In genomic region chr7:97310341-97310635, GRCm38 (mm10) we compare ENCODE assay signal across 17 mouse cellular contexts. TPM values are rescaled to one million over a fixed set of nuclear protein-coding genes. Genes with fewer than 3 reads are reported as not detected.
DNase-seq lines count a peak whose midpoint lies in the region; ATAC-seq lines count a peak whose summit lies in the region.
"Had no signal": no experiment of that assay in that cellular context is flagged by ENCODE, and none has a peak within 500 bp of the region (broad histone marks: within the 10 kb centered on the region; RNA-seq: fewer than 3 reads in every experiment).

No protein-coding gene starts in this region.

- H3K27ac ChIP-seq in forebrain, embryonic 11.5 days (ENCODE audit: low read depth, low read length): no peak overlapping the region
- H3K27ac ChIP-seq in forebrain, embryonic 13.5 days: no peak overlapping the region
- no peak overlapping the region for H3K27ac ChIP-seq in liver, embryonic 11.5 days (ENCODE audit: low read depth, low read length)
- H3K27ac ChIP-seq in liver, embryonic 12.5 days: no peak overlapping the region
- H3K27ac ChIP-seq: embryonic facial prominence, embryonic 13.5 days; gastrocnemius, adult 2 months; heart, adult 2 months; hindbrain, embryonic 12.5 days had no signal

- no peaks in the 10 kb centered on the region for H3K4me1 ChIP-seq in forebrain, embryonic 11.5 days (replicated peaks; ENCODE audit: control insufficient read depth, insufficient read depth, low read length)
- H3K4me1 ChIP-seq in forebrain, embryonic 13.5 days: no peaks in the 10 kb centered on the region
- no peaks in the 10 kb centered on the region for H3K4me1 ChIP-seq in liver, embryonic 11.5 days (replicated peaks; ENCODE audit: control insufficient read depth, insufficient read depth, low read length)
- H3K4me1 ChIP-seq in liver, embryonic 12.5 days: peaks cover 5% of the 10 kb centered on the region; the same call in 1 of the 2 replicates
- H3K4me1 ChIP-seq: embryonic facial prominence, embryonic 13.5 days; hindbrain, embryonic 12.5 days had no signal

- DNase-seq in forebrain, embryonic 11.5 days (ENCODE audit: low spot score): peak; percentile 33
- DNase-seq in liver, embryonic 11.5 days (ENCODE audit: low spot score): peak; percentile 28
- peak; percentile 2 for DNase-seq in ovary, postnatal 36 days (ENCODE audit: low spot score)
- DNase-seq in ovary, postnatal 14 days (ENCODE audit: low spot score): no peak
- DNase-seq: adrenal gland, postnatal 10 days; cerebellum, adult 11 months; cerebellum, adult 8-10 months; cerebellum, postnatal 36 days; gastrocnemius, adult 2 months; heart, postnatal 10 days had no signal

- no peaks in the 10 kb centered on the region for H3K27me3 ChIP-seq in forebrain, embryonic 11.5 days (ENCODE audit: control insufficient read depth, insufficient read depth, low read length)
- H3K27me3 ChIP-seq in forebrain, embryonic 13.5 days: no peaks in the 10 kb centered on the region
- H3K27me3 ChIP-seq in liver, embryonic 11.5 days (replicated peaks; ENCODE audit: control insufficient read depth, insufficient read depth, low read length): no peaks in the 10 kb centered on the region
- no peaks in the 10 kb centered on the region for H3K27me3 ChIP-seq in liver, embryonic 12.5 days (replicated peaks)
- H3K27me3 ChIP-seq: embryonic facial prominence, embryonic 13.5 days; hindbrain, embryonic 12.5 days had no signal

- no peak for ATAC-seq in forebrain, embryonic 11.5 days (replicated peaks; ENCODE audit: low FRiP score)
- ATAC-seq in forebrain, embryonic 13.5 days: no peak
- ATAC-seq in liver, embryonic 11.5 days (replicated peaks; ENCODE audit: low FRiP score): no peak
- no peak for ATAC-seq in liver, embryonic 12.5 days
- ATAC-seq: forebrain, embryonic 14.5 days; hindbrain, embryonic 16.5 days had no signal

- H3K9ac ChIP-seq in forebrain, embryonic 11.5 days (ENCODE audit: low read length): no peak overlapping the region
- H3K9ac ChIP-seq in forebrain, embryonic 13.5 days: no peak overlapping the region
- no peak overlapping the region for H3K9ac ChIP-seq in liver, embryonic 11.5 days (ENCODE audit: low read depth, low read length)
- no peak overlapping the region for H3K9ac ChIP-seq in liver, embryonic 12.5 days
- H3K9ac ChIP-seq: embryonic facial prominence, embryonic 13.5 days; hindbrain, embryonic 12.5 days had no signal

- no peaks in the 10 kb centered on the region for H3K9me3 ChIP-seq in forebrain, embryonic 11.5 days (ENCODE audit: control insufficient read depth, low read length)
- H3K9me3 ChIP-seq in forebrain, embryonic 13.5 days (replicated peaks): no peaks in the 10 kb centered on the region
- H3K9me3 ChIP-seq in liver, embryonic 11.5 days (ENCODE audit: control insufficient read depth, low read length): peaks cover 4% of the 10 kb centered on the region; the same call in 1 of the 2 replicates
- H3K9me3 ChIP-seq in liver, embryonic 12.5 days (replicated peaks): no peaks in the 10 kb centered on the region
- H3K9me3 ChIP-seq: embryonic facial prominence, embryonic 13.5 days; hindbrain, embryonic 12.5 days had no signal

- no peaks in the 10 kb centered on the region; the same call in 1 of the 2 replicates for H3K36me3 ChIP-seq in forebrain, embryonic 11.5 days (ENCODE audit: control insufficient read depth, insufficient read depth, low read length)
- peaks cover 81% of the 10 kb centered on the region for H3K36me3 ChIP-seq in forebrain, embryonic 13.5 days (ENCODE audit: poor library complexity, severe bottlenecking)
- H3K36me3 ChIP-seq in liver, embryonic 11.5 days (ENCODE audit: control insufficient read depth, insufficient read depth, low read length): peaks cover 15% of the 10 kb centered on the region
- H3K36me3 ChIP-seq in liver, embryonic 12.5 days: peaks cover 34% of the 10 kb centered on the region

- H3K4me2 ChIP-seq in forebrain, embryonic 11.5 days (ENCODE audit: low read depth, low read length, severe bottlenecking): no peak overlapping the region
- no peak overlapping the region for H3K4me2 ChIP-seq in forebrain, embryonic 13.5 days
- H3K4me2 ChIP-seq in liver, embryonic 11.5 days: no peak overlapping the region
- H3K4me2 ChIP-seq in liver, embryonic 12.5 days: no peak overlapping the region
- H3K4me2 ChIP-seq: embryonic facial prominence, embryonic 13.5 days; hindbrain, embryonic 12.5 days had no signal

- H3K4me3 ChIP-seq in forebrain, embryonic 11.5 days (ENCODE audit: low read depth, low read length): no peak overlapping the region
- H3K4me3 ChIP-seq in forebrain, embryonic 13.5 days: no peak overlapping the region
- no peak overlapping the region for H3K4me3 ChIP-seq in liver, embryonic 11.5 days (ENCODE audit: low read depth, low read length)
- H3K4me3 ChIP-seq in liver, embryonic 12.5 days: no peak overlapping the region
- H3K4me3 ChIP-seq: embryonic facial prominence, embryonic 13.5 days; gastrocnemius, adult 2 months; heart, adult 2 months; hindbrain, embryonic 12.5 days had no signal

- 90% methylated on average over 3 of the region's 3 CpGs for WGBS in forebrain, embryonic 11.5 days
- WGBS in forebrain, embryonic 13.5 days: 94% methylated on average over 3 of the region's 3 CpGs
- 86% methylated on average over 3 of the region's 3 CpGs for WGBS in liver, embryonic 11.5 days
- WGBS in liver, embryonic 12.5 days (ENCODE audit: insufficient replicate concordance): 81% methylated on average over 3 of the region's 3 CpGs

RNA-seq across cellular contexts. Expression of gene Usp35, which starts 21.5 kb away (rescaled TPM):
- 2.8 and 2.9 TPM in 2 replicates for polyA plus RNA-seq in forebrain, embryonic 11.5 days (2014; fragmentation: Nextera tagmentation; extraction: Ambion mirVana)
- 2.9 TPM in 2 replicates for polyA plus RNA-seq in forebrain, embryonic 13.5 days (2015; fragmentation: Nextera tagmentation; extraction: Ambion mirVana)
- polyA plus RNA-seq in liver, embryonic 11.5 days (2014; fragmentation: Nextera tagmentation; extraction: Ambion mirVana): 0.86 and 0.92 TPM in 2 replicates
- polyA plus RNA-seq in liver, embryonic 12.5 days (2016; fragmentation: Nextera tagmentation; extraction: Ambion mirVana): 0.41 and 0.49 TPM in 2 replicates

RNA-seq across cellular contexts. Expression of gene Kctd21, which starts 21.8 kb away (rescaled TPM):
- 4.7 and 4.8 TPM in 2 replicates for polyA plus RNA-seq in forebrain, embryonic 11.5 days (2014; fragmentation: Nextera tagmentation; extraction: Ambion mirVana)
- polyA plus RNA-seq in forebrain, embryonic 13.5 days (2015; fragmentation: Nextera tagmentation; extraction: Ambion mirVana): 5.3 and 6.1 TPM in 2 replicates
- 2.2 and 2.6 TPM in 2 replicates for polyA plus RNA-seq in liver, embryonic 11.5 days (2014; fragmentation: Nextera tagmentation; extraction: Ambion mirVana)
- polyA plus RNA-seq in liver, embryonic 12.5 days (2016; fragmentation: Nextera tagmentation; extraction: Ambion mirVana): 0.92 and 1.1 TPM in 2 replicates
